Mouse (Mus musculus) limb, embryonic 14.5 days (tissue): ENCODE measurements around the gene Syna. TPM values are rescaled to one million over a fixed set of nuclear protein-coding genes. Genes with fewer than 3 reads are reported as not detected.

Experiments
- ATAC-seq: fragments of 200-750 bp; cut with Nextera tagmentation; 2 replicates; pipeline ENCODE4 v1.8.0; 2017; ENCODE audit warnings: low read depth, moderate number of reproducible peaks, moderate TSS enrichment; ENCODE audit not compliant: low FRiP score
- DNase-seq: peaks from one replicate; pipeline ENCODE4 v3.0.0-alpha.2; 2015; ENCODE audit warnings: low spot score
- H3K27ac ChIP-seq: fragments of 300-500 bp; sonication (generic); replicated peaks from 2 replicates; pipeline ENCODE4 v1.5.1; 2014; ENCODE audit warnings: low read depth, mild to moderate bottlenecking, low read length, moderate library complexity, mixed read lengths
- H3K27me3 ChIP-seq: fragments of 300-500 bp; sonication (generic); 2 replicates; pipeline ENCODE4 v1.6.1; 2014; ENCODE audit warnings: low read length, mixed read lengths; ENCODE audit not compliant: control insufficient read depth, insufficient read depth
- H3K36me3 ChIP-seq: fragments of 300-500 bp; sonication (generic); 2 replicates; pipeline ENCODE4 v1.6.1; 2014; ENCODE audit warnings: mild to moderate bottlenecking, low read length, moderate library complexity, mixed read lengths; ENCODE audit not compliant: control insufficient read depth, insufficient read depth
- H3K4me1 ChIP-seq: fragments of 300-500 bp; sonication (generic); 2 replicates; pipeline ENCODE4 v1.6.1; 2014; ENCODE audit warnings: antibody characterized with exemption, low read length, mixed read lengths; ENCODE audit not compliant: control insufficient read depth, insufficient read depth
- H3K4me2 ChIP-seq: fragments of 300-500 bp; sonication (generic); replicated peaks from 2 replicates; pipeline ENCODE4 v1.6.1; 2014; ENCODE audit warnings: low read depth, mild to moderate bottlenecking, low read length, moderate library complexity; ENCODE audit not compliant: severe bottlenecking
- H3K4me3 ChIP-seq: fragments of 300-500 bp; sonication (generic); replicated peaks from 2 replicates; pipeline ENCODE4 v1.5.1; 2014; ENCODE audit warnings: low read length
- H3K9ac ChIP-seq: fragments of 300-500 bp; sonication (generic); 2 replicates; pipeline ENCODE4 v1.6.1; 2014; ENCODE audit warnings: mild to moderate bottlenecking, low read depth, low read length, moderate library complexity; ENCODE audit not compliant: severe bottlenecking
- H3K9me3 ChIP-seq: fragments of 300-500 bp; sonication (generic); 2 replicates; pipeline ENCODE4 v1.6.1; 2016; ENCODE audit warnings: low read length; ENCODE audit not compliant: control insufficient read depth
- POLR2A ChIP-seq: fragments of 200-500 bp; IDR thresholded peaks from 2 replicates; pipeline ENCODE4 v1.8.0; 2012; ENCODE audit warnings: inconsistent platforms, mild to moderate bottlenecking, moderate library complexity, borderline replicate concordance; ENCODE audit not compliant: insufficient read depth, insufficient read length; ENCODE audit errors: extremely low read depth
- WGBS: fragments of 180-500 bp; shearing (Covaris S2); extraction: QIAGEN DNeasy Blood & Tissue Kit; methylation state at CpG from one replicate; pipeline ENCODE4 v1.1.7; 2014; 5-methylcytosine and 5-hydroxymethylcytosine counted together
- polyA plus RNA-seq, 2 experiments: library from polyadenylated mRNA; depleted of rRNA in 1 of 2; stranded (reverse) in 1 of 2; unstranded in 1 of 2; fragments of >200 nt; fragmentation: Nextera tagmentation in 1 of 2; extraction: Ambion mirVana in 1 of 2; gene quantifications; 2 replicates each; pipeline versions ENCODE4 v1.2.1 to v1.2.3; 2012 to 2014

Syna gene
- polyA plus RNA-seq, 2 experiments: 0.21 to 0.38 TPM

GRCm38 (mm10) chr5:134553951-134554546 lies 5.9 kb downstream of the Syna start:
- no peaks in the 10 kb centered on the region for H3K27me3 ChIP-seq
- no peaks in the 10 kb centered on the region for H3K36me3 ChIP-seq
- peaks cover 23% of the 10 kb centered on the region for H3K4me1 ChIP-seq
- WGBS: 89% methylated on average over 5 of the region's 5 CpGs
- TF ChIP-seq POLR2A: no peak
- DNase-seq: no peak
- no peaks in the 10 kb centered on the region for H3K9me3 ChIP-seq
- no peak overlapping the region for H3K4me3 ChIP-seq
- ATAC-seq: no peak
- H3K4me2 ChIP-seq: no peak overlapping the region
- no peak overlapping the region for H3K27ac ChIP-seq
- no peak overlapping the region for H3K9ac ChIP-seq

- Histone ChIP-seq H3K9me3 (no peaks in the 10 kb centered on the region), H3K4me3 (peak within 1 kb of the TSS; percentile 88)
These were observed 7.6 kb downstream of the Syna start, which contains the start of gene Clip2 for GRCm38 (mm10) chr5:134552110-134552972. Gene Clip2, minus strand, starts transcription at chr5:134552434.

GRCm38 (mm10) chr5:134551233-134552109 lies 8.5 kb downstream of the Syna start:
- Histone ChIP-seq H3K4me3 (peak overlapping the region; percentile 88), H3K27ac (peak overlapping the region; percentile 92), H3K27me3 (no peaks in the 10 kb centered on the region), H3K36me3 (no peaks in the 10 kb centered on the region), H3K4me2 (peak overlapping the region; percentile 88), H3K9me3 (no peaks in the 10 kb centered on the region), H3K9ac (peak overlapping the region; percentile 91), H3K4me1 (peaks cover 23% of the 10 kb centered on the region)
- ATAC-seq (no peak), DNase-seq (peak; percentile 33)
- 1% methylated on average over 50 of the region's 52 CpGs for WGBS
- no peak for TF ChIP-seq POLR2A

More at GRCm38 (mm10) chr5:134552110-134552972, 7.6 kb downstream of the Syna start, which contains the start of gene Clip2:
- Histone ChIP-seq H3K36me3 (no peaks in the 10 kb centered on the region), H3K9ac (peak within 1 kb of the TSS; percentile 91), H3K4me1 (peaks cover 23% of the 10 kb centered on the region), H3K4me2 (peak within 1 kb of the TSS; percentile 88), H3K27ac (peak within 1 kb of the TSS; percentile 92), H3K27me3 (no peaks in the 10 kb centered on the region)
- ATAC-seq (peak; percentile 95), DNase-seq (peak; percentile 98)
- WGBS: 1% methylated on average over 42 of the region's 61 CpGs
- TF ChIP-seq POLR2A: peak; percentile 54; the same call in 1 of the 2 replicates

GRCm38 (mm10) chr5:134550836-134551232 lies 9.1 kb downstream of the Syna start:
- Histone ChIP-seq H3K4me2 (peak overlapping the region; percentile 88), H3K4me3 (peak overlapping the region; percentile 88), H3K36me3 (no peaks in the 10 kb centered on the region), H3K27ac (peak overlapping the region; percentile 92), H3K9ac (peak overlapping the region; percentile 91), H3K9me3 (no peaks in the 10 kb centered on the region), H3K4me1 (peaks cover 23% of the 10 kb centered on the region), H3K27me3 (no peaks in the 10 kb centered on the region)
- DNase-seq (no peak), ATAC-seq (no peak)
- TF ChIP-seq POLR2A: no peak
- 1% methylated on average over 6 of the region's 6 CpGs for WGBS
